Mouse (Mus musculus): Measurements from ENCODE around the gene Col1a1.

DNA sequence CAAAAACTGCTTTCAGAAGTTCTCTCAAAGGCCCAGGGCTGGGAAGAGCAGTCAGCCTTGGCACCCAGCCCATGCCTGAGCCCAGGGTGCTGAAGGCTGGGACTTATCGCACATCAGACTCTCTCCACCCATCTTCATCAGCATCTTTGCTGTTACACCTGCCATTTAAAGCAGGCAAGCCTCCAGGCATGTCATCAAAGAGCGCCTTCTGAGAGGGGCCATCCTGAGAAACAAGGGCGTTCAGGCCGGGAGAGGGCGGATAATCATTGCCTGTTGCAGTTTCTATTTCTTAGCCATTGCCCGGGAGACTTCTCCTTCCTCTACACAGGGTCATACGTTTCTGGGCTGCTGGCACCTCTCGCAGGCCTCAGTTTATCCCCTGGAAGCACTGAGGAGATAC is 51.8 kb downstream of the Col1a1 start:
- TF ChIP-seq POLR2A (IDR thresholded peaks at IDR 0.05; ENCODE audit: borderline replicate concordance, control insufficient read depth, low read depth, low read length) (no peak), CTCF (IDR thresholded peaks at IDR 0.05; ENCODE audit: control insufficient read depth, insufficient read depth, low read length) (no peak)

Measured in bone marrow, adult 2 months (tissue).